Mouse (Mus musculus): ENCODE results near the gene Ttc17. TPM values are rescaled to one million over a fixed set of nuclear protein-coding genes. Genes with fewer than 3 reads are reported as not detected.

Gene Ttc17
- polyA plus RNA-seq (2015; fragmentation: Nextera tagmentation; extraction: Ambion mirVana) = 13.3 and 15.8 TPM in 2 replicates

GRCm38 (mm10) chr2:94406083-94406957, at the start of gene Ttc17:
Gene Ttc17 (minus strand): TSS chr2:94406689.
- Histone ChIP-seq H3K27ac (peak within 1 kb of the TSS; percentile 94), H3K9me3 (no peaks in the 10 kb centered on the region), H3K4me1 (replicated peaks) (peaks cover 13% of the 10 kb centered on the region; the same call in 1 of the 2 replicates), H3K27me3 (replicated peaks) (no peaks in the 10 kb centered on the region), H3K36me3 (peaks cover 3% of the 10 kb centered on the region; the same call in 1 of the 2 replicates), H3K4me3 (replicated peaks) (peak within 1 kb of the TSS; percentile 99), H3K4me2 (replicated peaks) (peak within 1 kb of the TSS; percentile 77), H3K9ac (peak within 1 kb of the TSS; percentile 94)
- ATAC-seq = peak; percentile 96
- under 1% methylated on average over 73 of the region's 77 CpGs for WGBS

DNA sequence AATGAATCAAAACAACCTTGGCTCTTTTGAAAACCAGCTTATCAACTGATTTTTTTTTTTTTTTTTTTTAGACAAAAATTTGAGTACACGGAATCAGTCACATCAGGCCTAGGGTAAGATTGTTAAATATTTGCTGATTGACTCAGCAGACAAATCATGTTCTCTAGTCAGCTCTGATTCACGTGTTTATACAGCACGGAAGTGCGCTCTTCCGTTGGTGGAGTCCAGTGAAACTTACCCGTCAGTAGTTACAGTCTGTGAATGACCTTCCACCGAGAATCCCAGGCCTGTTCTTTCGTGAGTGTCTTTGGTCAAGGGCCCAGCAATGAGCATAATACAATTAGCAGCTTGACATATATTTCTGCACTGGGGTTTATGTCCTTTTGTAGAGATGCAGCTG, 43.2 kb upstream of the Ttc17 start:
- Histone ChIP-seq H3K4me3 (replicated peaks) (no peak overlapping the region), H3K4me2 (replicated peaks) (no peak overlapping the region), H3K9me3 (no peaks in the 10 kb centered on the region), H3K9ac (no peak overlapping the region), H3K4me1 (replicated peaks) (no peaks in the 10 kb centered on the region), H3K36me3 (no peaks in the 10 kb centered on the region), H3K27ac (no peak overlapping the region), H3K27me3 (replicated peaks) (no peaks in the 10 kb centered on the region)
- 76% methylated on average over 8 of the region's 8 CpGs for WGBS
- ATAC-seq = no peak

GRCm38 (mm10) chr2:94436952-94437351, 30.5 kb upstream of the Ttc17 start:
- Histone ChIP-seq H3K36me3 (no peaks in the 10 kb centered on the region), H3K9me3 (no peaks in the 10 kb centered on the region), H3K4me2 (replicated peaks) (peak overlapping the region; percentile 80), H3K27ac (peak overlapping the region; percentile 76), H3K27me3 (replicated peaks) (no peaks in the 10 kb centered on the region), H3K4me3 (replicated peaks) (peak overlapping the region; percentile 91), H3K9ac (peak overlapping the region; percentile 92), H3K4me1 (replicated peaks) (peaks cover 19% of the 10 kb centered on the region)
- no peak for ATAC-seq
- 0% methylated on average over 10 of the region's 10 CpGs for WGBS

DNA sequence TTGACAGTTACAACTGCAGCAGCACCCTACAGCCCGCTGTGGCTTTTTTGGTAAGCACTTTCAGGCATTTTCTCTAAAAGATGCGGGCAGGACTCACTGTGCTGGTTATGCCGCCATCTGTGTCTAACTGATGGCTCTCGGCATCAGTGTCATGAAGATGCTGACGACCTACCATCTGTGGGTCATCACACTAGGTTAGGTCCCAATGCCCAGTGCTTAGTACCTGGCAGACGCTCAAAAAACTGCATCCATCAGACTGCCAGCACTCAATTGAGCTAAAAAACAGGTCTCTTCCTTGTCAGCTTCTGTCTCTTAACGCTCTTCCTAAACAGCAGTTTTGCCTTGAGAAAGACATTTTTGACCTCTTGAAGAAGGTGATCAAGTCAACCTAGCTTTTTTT, 29.0 kb upstream of the Ttc17 start:
- Histone ChIP-seq H3K27ac (no peak overlapping the region), H3K9ac (no peak overlapping the region), H3K27me3 (replicated peaks) (no peaks in the 10 kb centered on the region), H3K4me2 (replicated peaks) (peak overlapping the region; percentile 80; the same call in 1 of the 2 replicates), H3K4me1 (replicated peaks) (peaks cover 19% of the 10 kb centered on the region), H3K4me3 (replicated peaks) (no peak overlapping the region), H3K9me3 (no peaks in the 10 kb centered on the region), H3K36me3 (no peaks in the 10 kb centered on the region)
- no peak for ATAC-seq
- 68% methylated on average over 7 of the region's 7 CpGs for WGBS

GRCm38 (mm10) chr2:94434833-94435232, 28.3 kb upstream of the Ttc17 start:
- H3K36me3 ChIP-seq = no peaks in the 10 kb centered on the region
- H3K4me2 ChIP-seq (replicated peaks) = no peak overlapping the region
- H3K4me3 ChIP-seq (replicated peaks) = no peak overlapping the region
- no peak overlapping the region for H3K9ac ChIP-seq
- H3K4me1 ChIP-seq (replicated peaks) = peaks cover 19% of the 10 kb centered on the region
- no peaks in the 10 kb centered on the region for H3K9me3 ChIP-seq
- ATAC-seq = no peak
- no peak overlapping the region for H3K27ac ChIP-seq
- 33% methylated on average over 1 of the region's 1 CpGs for WGBS
- H3K27me3 ChIP-seq (replicated peaks) = no peaks in the 10 kb centered on the region

GRCm38 (mm10) chr2:94432214-94432613, 25.7 kb upstream of the Ttc17 start:
- H3K27me3 ChIP-seq (replicated peaks) = no peaks in the 10 kb centered on the region
- 54% methylated on average over 2 of the region's 2 CpGs for WGBS
- peaks cover 5% of the 10 kb centered on the region; the same call in 1 of the 2 replicates for H3K36me3 ChIP-seq
- H3K4me3 ChIP-seq (replicated peaks) = no peak overlapping the region
- no peak overlapping the region for H3K27ac ChIP-seq
- no peaks in the 10 kb centered on the region for H3K9me3 ChIP-seq
- H3K9ac ChIP-seq = no peak overlapping the region
- 0 out of 2 replicates have a peak, but pooled peaks have one; percentile 8 for ATAC-seq
- H3K4me2 ChIP-seq (replicated peaks) = no peak overlapping the region
- H3K4me1 ChIP-seq (replicated peaks) = peaks cover 19% of the 10 kb centered on the region

GRCm38 (mm10) chr2:94428456-94428855, 22.0 kb upstream of the Ttc17 start:
- WGBS = 89% methylated on average over 1 of the region's 1 CpGs
- H3K27ac ChIP-seq = no peak overlapping the region
- H3K4me3 ChIP-seq (replicated peaks) = no peak overlapping the region
- H3K36me3 ChIP-seq = peaks cover 12% of the 10 kb centered on the region; the same call in 1 of the 2 replicates
- H3K9me3 ChIP-seq = no peaks in the 10 kb centered on the region
- H3K4me1 ChIP-seq (replicated peaks) = peaks cover 3% of the 10 kb centered on the region; the same call in 1 of the 2 replicates
- ATAC-seq = no peak
- H3K27me3 ChIP-seq (replicated peaks) = no peaks in the 10 kb centered on the region
- no peak overlapping the region for H3K4me2 ChIP-seq (replicated peaks)
- H3K9ac ChIP-seq = no peak overlapping the region

- no peak for ATAC-seq
- Histone ChIP-seq H3K27ac (0 out of 2 replicates have a peak overlapping the region, but pooled peaks have one; percentile 94), H3K4me3 (replicated peaks) (peak overlapping the region; percentile 99), H3K27me3 (replicated peaks) (no peaks in the 10 kb centered on the region), H3K36me3 (peaks cover 3% of the 10 kb centered on the region; the same call in 1 of the 2 replicates), H3K4me2 (replicated peaks) (peak overlapping the region; percentile 77), H3K9me3 (no peaks in the 10 kb centered on the region), H3K4me1 (replicated peaks) (peaks cover 10% of the 10 kb centered on the region; the same call in 1 of the 2 replicates), H3K9ac (peak overlapping the region; percentile 94)
- WGBS = 16% methylated on average over 3 of the region's 3 CpGs
These were observed 952 bp upstream of the Ttc17 start for GRCm38 (mm10) chr2:94407441-94407840.

GRCm38 (mm10) chr2:94407021-94407420, 532 bp upstream of the Ttc17 start:
- ATAC-seq = peak; percentile 39
- H3K9ac ChIP-seq = peak overlapping the region; percentile 94
- WGBS = 1% methylated on average over 13 of the region's 13 CpGs

GRCm38 (mm10) chr2:94405397-94406082, 949 bp downstream of the Ttc17 start:
- Histone ChIP-seq H3K4me2 (replicated peaks) (peak overlapping the region; percentile 71), H3K4me3 (replicated peaks) (peak overlapping the region; percentile 99), H3K9ac (peak overlapping the region; percentile 94), H3K27ac (peak overlapping the region; percentile 94), H3K4me1 (replicated peaks) (peaks cover 13% of the 10 kb centered on the region; the same call in 1 of the 2 replicates), H3K36me3 (no peaks in the 10 kb centered on the region; the same call in 1 of the 2 replicates), H3K27me3 (replicated peaks) (no peaks in the 10 kb centered on the region), H3K9me3 (no peaks in the 10 kb centered on the region)
- peak; percentile 21 for ATAC-seq
- WGBS = 9% methylated on average over 21 of the region's 21 CpGs

More at GRCm38 (mm10) chr2:94407021-94407420, 532 bp upstream of the Ttc17 start:
- Histone ChIP-seq H3K27ac (peak overlapping the region; percentile 94), H3K4me2 (replicated peaks) (peak overlapping the region; percentile 77), H3K36me3 (peaks cover 3% of the 10 kb centered on the region; the same call in 1 of the 2 replicates), H3K4me1 (replicated peaks) (peaks cover 12% of the 10 kb centered on the region; the same call in 1 of the 2 replicates), H3K9me3 (no peaks in the 10 kb centered on the region), H3K27me3 (replicated peaks) (no peaks in the 10 kb centered on the region), H3K4me3 (replicated peaks) (peak overlapping the region; percentile 99)

- Histone ChIP-seq H3K4me1 (replicated peaks) (peaks cover 13% of the 10 kb centered on the region; the same call in 1 of the 2 replicates), H3K9ac (no peak overlapping the region), H3K27ac (no peak overlapping the region), H3K36me3 (no peaks in the 10 kb centered on the region), H3K9me3 (no peaks in the 10 kb centered on the region), H3K4me3 (replicated peaks) (no peak overlapping the region), H3K4me2 (replicated peaks) (peak overlapping the region; percentile 71), H3K27me3 (replicated peaks) (no peaks in the 10 kb centered on the region)
- ATAC-seq = no peak
- 69% methylated on average over 10 of the region's 10 CpGs for WGBS
These were observed 1.8 kb downstream of the Ttc17 start for GRCm38 (mm10) chr2:94404512-94405240.
